Mouse (Mus musculus): ENCODE measurements at regions not wholly inside any gene's neighbourhood (a gene's known extent, or its start where the extent isn't known, plus 50 kb on each side); places are given as distances from the start of the nearest gene placed in this dataset.

- Histone ChIP-seq H3K27me3 (ENCODE audit: control insufficient read depth, insufficient read depth, insufficient read length) (no peaks in the 10 kb centered on the region), H3ac (ENCODE audit: control insufficient read depth, insufficient read length) (no peak overlapping the region), H3K4me3 (no peak overlapping the region), H3K79me2 (ENCODE audit: control insufficient read depth, insufficient read depth) (no peaks in the 10 kb centered on the region), H3K4me2 (ENCODE audit: low read depth) (no peak overlapping the region), H3K36me3 (ENCODE audit: control insufficient read depth, insufficient read depth) (no peaks in the 10 kb centered on the region)
- TF ChIP-seq MYOG (IDR thresholded peaks at IDR 0.05; ENCODE audit: control insufficient read depth in 1 of 3, insufficient read depth in 1 of 3, insufficient read length in 2 of 3, low read depth in 2 of 3) (no peak), REST (IDR thresholded peaks at IDR 0.05; ENCODE audit: insufficient read depth, insufficient read length) (no peak), POLR2AphosphoS2 (IDR thresholded peaks at IDR 0.05; ENCODE audit: insufficient read length, low read depth) (no peak), POLR2A (IDR thresholded peaks at IDR 0.05; ENCODE audit: insufficient read length, low read depth) (no peak), MAX (IDR thresholded peaks at IDR 0.05; ENCODE audit: low read depth) (no peak), CEBPB (IDR thresholded peaks at IDR 0.05; ENCODE audit: insufficient read depth, poor library complexity, severe bottlenecking) (no peak), TCF12 (IDR thresholded peaks at IDR 0.05; ENCODE audit: insufficient read depth, poor library complexity, severe bottlenecking) (no peak), SRF (IDR thresholded peaks at IDR 0.05; ENCODE audit: control insufficient read depth, insufficient read length, low read depth) (no peak), USF1 (IDR thresholded peaks at IDR 0.05; ENCODE audit: low read depth) (no peak), MYOD1 (IDR thresholded peaks at IDR 0.05; ENCODE audit: control insufficient read depth in 1 of 3, insufficient read length in 2 of 3, low read depth in 2 of 3) (no peak), E2F4 (IDR thresholded peaks at IDR 0.05; ENCODE audit: insufficient read depth) (no peak), TCF3 (IDR thresholded peaks at IDR 0.05; ENCODE audit: insufficient read length, low read depth) (no peak)
Observed at GRCm38 (mm10) chr12:15122586-15123212, 694.0 kb downstream of the Trib2 start.

DNA sequence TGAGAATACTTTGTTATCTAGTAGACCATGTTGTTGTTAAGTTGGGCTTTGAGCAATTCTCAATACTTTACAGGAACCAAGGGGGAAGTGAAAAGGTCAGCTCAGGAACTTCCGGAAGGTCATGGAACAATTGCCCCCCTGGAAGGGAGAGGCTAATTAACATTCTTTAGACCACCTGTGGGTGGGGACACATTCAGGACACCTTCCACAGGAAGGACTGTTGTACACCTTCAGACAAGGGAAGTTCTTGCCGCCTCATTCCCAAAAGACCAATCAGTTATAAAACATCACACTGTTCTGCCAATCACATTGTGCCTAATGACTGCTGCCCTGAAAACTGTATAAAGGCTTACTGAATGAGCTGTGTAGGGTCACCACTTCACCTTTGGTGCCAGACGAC is 701.2 kb downstream of the Trib2 start:
- no peak overlapping the region for H3K4me3 ChIP-seq
- no peak for TF ChIP-seq TCF3 (IDR thresholded peaks at IDR 0.05; ENCODE audit: insufficient read length, low read depth)
- no peak for TF ChIP-seq MAX (IDR thresholded peaks at IDR 0.05; ENCODE audit: low read depth)
- no peak for TF ChIP-seq TCF12 (IDR thresholded peaks at IDR 0.05; ENCODE audit: insufficient read depth, poor library complexity, severe bottlenecking)
- no peak for TF ChIP-seq MYOG (IDR thresholded peaks at IDR 0.05; ENCODE audit: control insufficient read depth in 1 of 3, insufficient read depth in 1 of 3, insufficient read length in 2 of 3, low read depth in 2 of 3)
- no peak for TF ChIP-seq SRF (IDR thresholded peaks at IDR 0.05; ENCODE audit: control insufficient read depth, insufficient read length, low read depth)
- no peak for TF ChIP-seq MYOD1 (IDR thresholded peaks at IDR 0.05; ENCODE audit: control insufficient read depth in 1 of 3, insufficient read length in 2 of 3, low read depth in 2 of 3)
- no peak for TF ChIP-seq REST (IDR thresholded peaks at IDR 0.05; ENCODE audit: insufficient read depth, insufficient read length)
- TF ChIP-seq POLR2AphosphoS2 (IDR thresholded peaks at IDR 0.05; ENCODE audit: insufficient read length, low read depth), result no peak
- TF ChIP-seq USF1 (IDR thresholded peaks at IDR 0.05; ENCODE audit: low read depth), result no peak
- TF ChIP-seq CEBPB (IDR thresholded peaks at IDR 0.05; ENCODE audit: insufficient read depth, poor library complexity, severe bottlenecking), result no peak
- no peak for TF ChIP-seq E2F4 (IDR thresholded peaks at IDR 0.05; ENCODE audit: insufficient read depth)
- TF ChIP-seq POLR2A (IDR thresholded peaks at IDR 0.05; ENCODE audit: insufficient read length, low read depth), result no peak
- no peaks in the 10 kb centered on the region for H3K27me3 ChIP-seq (ENCODE audit: control insufficient read depth, insufficient read depth, insufficient read length)
- H3K79me2 ChIP-seq (ENCODE audit: control insufficient read depth, insufficient read depth), result no peaks in the 10 kb centered on the region
- H3ac ChIP-seq (ENCODE audit: control insufficient read depth, insufficient read length), result no peak overlapping the region
- H3K36me3 ChIP-seq (ENCODE audit: control insufficient read depth, insufficient read depth), result no peaks in the 10 kb centered on the region
- no peak overlapping the region for H3K4me2 ChIP-seq (ENCODE audit: low read depth)

DNA sequence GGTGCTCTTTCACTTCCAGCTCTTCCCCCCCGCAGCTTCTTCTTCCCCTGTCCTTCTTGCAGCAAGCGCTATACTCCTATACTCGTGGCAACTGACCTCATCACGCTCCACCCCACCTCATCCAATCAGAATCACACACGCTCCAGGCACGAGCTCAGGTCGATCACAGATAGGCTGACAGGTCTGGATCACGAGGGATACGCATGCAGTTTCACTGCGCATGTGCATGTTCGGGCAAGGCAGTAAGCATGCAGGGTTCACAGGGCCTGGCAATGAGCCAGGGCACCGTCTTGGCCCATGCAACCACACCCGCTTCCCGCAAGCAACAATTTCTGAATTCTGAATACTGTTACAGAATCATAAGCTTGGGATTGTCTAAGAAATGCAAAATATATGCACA is 701.9 kb downstream of the Trib2 start:
- H3ac ChIP-seq (ENCODE audit: control insufficient read depth, insufficient read length), result no peak overlapping the region
- no peak overlapping the region for H3K4me3 ChIP-seq
- TF ChIP-seq CEBPB (IDR thresholded peaks at IDR 0.05; ENCODE audit: insufficient read depth, poor library complexity, severe bottlenecking) (no peak), POLR2AphosphoS2 (IDR thresholded peaks at IDR 0.05; ENCODE audit: insufficient read length, low read depth) (no peak), MYOD1 (IDR thresholded peaks at IDR 0.05; ENCODE audit: control insufficient read depth in 1 of 3, insufficient read length in 2 of 3, low read depth in 2 of 3) (no peak), MYOG (IDR thresholded peaks at IDR 0.05; ENCODE audit: control insufficient read depth in 1 of 3, insufficient read depth in 1 of 3, insufficient read length in 2 of 3, low read depth in 2 of 3) (no peak), SRF (IDR thresholded peaks at IDR 0.05; ENCODE audit: control insufficient read depth, insufficient read length, low read depth) (no peak), REST (IDR thresholded peaks at IDR 0.05; ENCODE audit: insufficient read depth, insufficient read length) (no peak)
- no peak overlapping the region for H3K4me2 ChIP-seq (ENCODE audit: low read depth)
- H3K79me2 ChIP-seq (ENCODE audit: control insufficient read depth, insufficient read depth), result no peaks in the 10 kb centered on the region
- H3K27me3 ChIP-seq (ENCODE audit: control insufficient read depth, insufficient read depth, insufficient read length), result no peaks in the 10 kb centered on the region
- no peaks in the 10 kb centered on the region for H3K36me3 ChIP-seq (ENCODE audit: control insufficient read depth, insufficient read depth)

GRCm38 (mm10) chr12:15111049-15111448 is 705.7 kb downstream of the Trib2 start:
- TF ChIP-seq USF1 (IDR thresholded peaks at IDR 0.05; ENCODE audit: low read depth) (no peak), TCF12 (IDR thresholded peaks at IDR 0.05; ENCODE audit: insufficient read depth, poor library complexity, severe bottlenecking) (no peak), POLR2A (IDR thresholded peaks at IDR 0.05; ENCODE audit: insufficient read length, low read depth) (no peak), CEBPB (IDR thresholded peaks at IDR 0.05; ENCODE audit: insufficient read depth, poor library complexity, severe bottlenecking) (no peak)
- H3ac ChIP-seq (ENCODE audit: control insufficient read depth, insufficient read length), result no peak overlapping the region
- no peaks in the 10 kb centered on the region for H3K79me2 ChIP-seq (ENCODE audit: control insufficient read depth, insufficient read depth)
- H3K27me3 ChIP-seq (ENCODE audit: control insufficient read depth, insufficient read depth, insufficient read length), result no peaks in the 10 kb centered on the region
- no peak overlapping the region for H3K4me2 ChIP-seq (ENCODE audit: low read depth)
- H3K4me3 ChIP-seq, result no peak overlapping the region
- H3K36me3 ChIP-seq (ENCODE audit: control insufficient read depth, insufficient read depth), result no peaks in the 10 kb centered on the region

DNA sequence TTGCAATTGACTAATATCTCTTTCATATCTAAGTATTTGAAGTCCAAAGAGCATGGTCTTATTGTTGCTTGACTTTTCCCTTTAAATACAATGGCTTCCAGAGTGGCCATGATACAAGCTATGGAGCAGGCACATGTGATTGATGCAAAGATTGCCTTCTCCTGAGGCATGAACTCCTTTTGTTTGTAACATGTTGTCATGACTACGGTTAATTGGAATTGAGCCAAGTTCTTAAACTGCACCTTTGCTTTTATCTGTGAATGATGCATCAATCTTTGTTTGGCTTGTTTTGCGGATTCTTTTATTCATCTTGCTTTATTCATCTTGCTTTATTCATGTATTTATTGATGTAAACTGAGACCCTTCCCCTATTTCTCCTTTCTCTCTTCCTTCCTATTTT is 711.8 kb downstream of the Trib2 start:
- TF ChIP-seq MYOG (IDR thresholded peaks at IDR 0.05; ENCODE audit: control insufficient read depth in 1 of 3, insufficient read depth in 1 of 3, insufficient read length in 2 of 3, low read depth in 2 of 3), result no peak
- no peak for TF ChIP-seq USF1 (IDR thresholded peaks at IDR 0.05; ENCODE audit: low read depth)
- TF ChIP-seq POLR2AphosphoS2 (IDR thresholded peaks at IDR 0.05; ENCODE audit: insufficient read length, low read depth), result no peak
- TF ChIP-seq E2F4 (IDR thresholded peaks at IDR 0.05; ENCODE audit: insufficient read depth), result no peak
- TF ChIP-seq CEBPB (IDR thresholded peaks at IDR 0.05; ENCODE audit: insufficient read depth, poor library complexity, severe bottlenecking), result no peak
- no peak for TF ChIP-seq TCF12 (IDR thresholded peaks at IDR 0.05; ENCODE audit: insufficient read depth, poor library complexity, severe bottlenecking)
- TF ChIP-seq MAX (IDR thresholded peaks at IDR 0.05; ENCODE audit: low read depth), result no peak
- no peaks in the 10 kb centered on the region for H3K79me2 ChIP-seq (ENCODE audit: control insufficient read depth, insufficient read depth)
- H3K27me3 ChIP-seq (ENCODE audit: control insufficient read depth, insufficient read depth, insufficient read length), result no peaks in the 10 kb centered on the region
- H3K36me3 ChIP-seq (ENCODE audit: control insufficient read depth, insufficient read depth), result no peaks in the 10 kb centered on the region
- H3ac ChIP-seq (ENCODE audit: control insufficient read depth, insufficient read length), result no peak overlapping the region
- H3K4me3 ChIP-seq, result no peak overlapping the region
- no peak overlapping the region for H3K4me2 ChIP-seq (ENCODE audit: low read depth)
